Mouse (Mus musculus) megakaryocyte, embryonic 14.5 days (primary cell): ENCODE data around the gene Stox2. TPM values are rescaled to one million over a fixed set of nuclear protein-coding genes. Genes with fewer than 3 reads are reported as not detected.

Experiments used
- H3K27me3 ChIP-seq: replicated peaks from 2 replicates; pipeline ENCODE3; 2012; ENCODE audit warnings: inconsistent platforms
- H3K36me3 ChIP-seq: replicated peaks from 2 replicates; pipeline ENCODE3; 2012; ENCODE audit warnings: low read length, inconsistent platforms, mixed read lengths
- H3K4me1 ChIP-seq: 2 replicates; pipeline ENCODE4 v1.6.1; 2012; ENCODE audit warnings: inconsistent platforms
- H3K4me3 ChIP-seq: replicated peaks from 2 replicates; pipeline ENCODE3; 2012; ENCODE audit warnings: moderate library complexity, mild to moderate bottlenecking, inconsistent platforms
- H3K9me3 ChIP-seq: 2 replicates; pipeline ENCODE4 v1.6.1; 2012; ENCODE audit warnings: inconsistent platforms
- FLI1 ChIP-seq: IDR thresholded peaks from 2 replicates; pipeline ENCODE4 v1.6.1; 2012; ENCODE audit warnings: low read length, inconsistent platforms, mixed read lengths
- GATA1 ChIP-seq: IDR thresholded peaks from 3 replicates; pipeline ENCODE4 v1.6.1; 2012; ENCODE audit warnings: mixed read lengths, low read length, inconsistent platforms, borderline replicate concordance
- polyA plus RNA-seq: library from polyadenylated mRNA; stranded (reverse); fragments of >175 nt; gene quantifications from 2 replicates; pipeline ENCODE4 v1.2.3, GENCODE M21; 2012; ENCODE audit warnings: low replicate concordance; ENCODE audit not compliant: insufficient read depth

Gene Stox2
- polyA plus RNA-seq, 1 experiment, result not detected

GRCm38 (mm10) chr8:47133381-47133780 lies 312.8 kb downstream of the Stox2 start:
- Histone ChIP-seq H3K4me3 (no peak overlapping the region), H3K27me3 (no peaks in the 10 kb centered on the region), H3K9me3 (no peaks in the 10 kb centered on the region), H3K36me3 (no peaks in the 10 kb centered on the region), H3K4me1 (no peaks in the 10 kb centered on the region)
- no peak for TF ChIP-seq FLI1
- TF ChIP-seq GATA1, result no peak

Other genes with a start within 250 kb of the Stox2 start
- 2.3 and 3.4 TPM in 2 replicates for gene Trappc11, start 87.1 kb upstream of the Stox2 start, polyA plus RNA-seq
- 10.9 and 12.3 TPM in 2 replicates for gene Rwdd4a, start 87.3 kb upstream of the Stox2 start, polyA plus RNA-seq
- 5.4 and 5.7 TPM in 2 replicates for gene Ing2, start 229.2 kb upstream of the Stox2 start, polyA plus RNA-seq